Mouse (Mus musculus) ZHBTc4 (cell line): ENCODE measurements at regions not wholly inside any gene's neighbourhood (a gene's known extent, or its start where the extent isn't known, plus 50 kb on each side); places are given as distances from the start of the nearest gene placed in this dataset.

Experiments used
- DNase-seq: peaks from one replicate; pipeline ENCODE4 v3.0.0-alpha.2; 2011; ENCODE audit warnings: low read depth, low spot score

DNA sequence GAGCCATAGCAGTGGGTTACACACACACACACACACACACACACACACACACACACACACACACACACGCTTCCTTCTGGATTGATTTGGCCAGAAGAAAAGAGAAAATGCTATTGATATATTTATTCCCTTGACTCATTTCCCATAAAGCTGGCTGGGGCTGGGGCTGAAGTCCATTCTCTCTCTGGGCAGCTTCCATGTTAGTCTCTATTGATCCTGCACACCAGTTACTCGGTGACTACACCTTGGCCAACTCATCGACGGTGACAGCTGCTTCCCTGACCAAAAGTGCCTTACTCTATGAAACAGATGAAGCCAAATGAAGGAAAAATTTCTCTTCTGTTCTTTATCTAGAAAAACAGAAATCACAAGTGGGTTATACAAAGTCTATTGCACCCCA, 82.1 kb downstream of the Snx18 start:
- DNase-seq = no peak

DNA sequence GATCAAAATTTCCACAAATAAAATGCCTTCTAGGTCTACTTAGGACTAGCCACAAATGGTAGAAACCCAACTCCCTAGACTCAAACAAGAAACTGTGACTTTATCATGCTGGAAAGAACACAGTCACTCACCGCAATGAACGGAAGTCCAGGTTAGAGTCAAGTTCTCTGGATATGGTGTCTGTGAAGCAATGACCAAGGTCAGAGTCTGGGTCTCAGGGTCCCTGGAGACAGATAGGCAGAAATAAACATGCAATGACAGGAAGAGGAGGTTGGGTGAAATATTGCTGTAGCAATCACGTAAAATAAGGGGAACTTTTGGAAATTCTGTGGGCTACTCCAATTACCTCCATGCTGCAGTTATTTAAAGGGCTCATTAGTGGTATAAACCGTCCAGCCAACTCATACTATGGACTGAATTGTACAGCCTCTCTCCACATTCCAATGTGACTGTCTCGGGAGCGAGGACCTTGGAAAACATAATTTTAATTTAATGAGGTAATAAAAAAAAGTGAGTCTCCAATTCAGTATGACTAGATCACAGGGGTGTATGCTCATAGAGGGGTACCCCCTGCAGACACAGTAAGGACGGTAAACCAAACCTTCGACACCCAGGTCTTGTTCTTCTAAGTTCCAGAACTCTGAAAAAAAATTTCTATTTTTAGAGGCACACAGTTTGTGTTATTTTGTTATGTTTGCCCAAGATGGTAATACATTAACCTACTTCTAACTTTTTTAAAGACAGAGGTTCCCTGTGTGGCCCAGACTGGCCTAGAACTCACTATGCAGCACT, 83.5 kb downstream of the Snx18 start:
- no peak for DNase-seq

DNA sequence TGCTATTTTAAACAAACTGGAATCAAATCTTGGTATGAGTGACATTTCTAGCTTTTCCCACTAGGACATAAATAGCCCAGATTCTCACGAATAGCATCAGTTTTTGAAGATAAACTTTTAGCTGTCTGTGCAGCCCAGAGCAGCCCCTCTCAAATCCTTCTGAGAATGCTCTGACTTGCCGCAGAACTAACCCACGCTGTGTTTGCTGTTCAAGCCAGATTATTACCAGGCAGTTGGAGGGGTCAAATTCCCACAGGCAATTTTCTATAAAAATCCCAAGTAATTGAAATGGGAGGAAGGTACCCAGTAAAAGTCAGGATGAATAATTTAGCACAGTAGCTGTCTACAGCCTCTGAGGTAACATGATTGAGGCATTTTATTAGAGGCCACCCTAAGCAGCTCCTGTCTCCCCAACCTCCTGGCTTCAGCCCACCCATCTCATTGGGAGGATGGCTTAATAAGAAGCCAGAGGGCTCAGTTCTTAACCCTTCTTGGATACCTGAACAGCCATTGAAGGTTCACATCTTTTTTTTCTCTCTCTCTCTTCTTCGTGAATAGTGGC, 84.4 kb downstream of the Snx18 start:
- DNase-seq = no peak

DNA sequence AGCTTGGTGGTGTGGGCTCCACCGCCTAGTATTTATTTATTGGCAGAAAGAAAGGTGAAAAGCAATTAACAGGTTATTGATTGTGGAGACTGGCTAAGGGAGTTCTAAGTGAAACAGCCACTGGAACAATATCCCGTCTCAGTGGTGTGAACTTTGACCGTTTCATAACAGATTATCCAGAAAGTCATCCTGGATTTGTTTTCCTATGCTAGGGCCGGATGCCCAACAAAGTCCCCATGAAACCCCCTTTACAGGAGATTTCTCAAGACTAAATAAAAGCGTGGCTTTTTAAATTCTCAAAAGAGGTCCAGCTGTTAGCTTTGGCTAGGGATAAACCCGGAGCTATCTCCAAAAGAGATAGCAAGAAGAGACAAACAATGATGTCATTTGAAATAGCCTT, 91.4 kb downstream of the Snx18 start:
- DNase-seq = no peak

DNA sequence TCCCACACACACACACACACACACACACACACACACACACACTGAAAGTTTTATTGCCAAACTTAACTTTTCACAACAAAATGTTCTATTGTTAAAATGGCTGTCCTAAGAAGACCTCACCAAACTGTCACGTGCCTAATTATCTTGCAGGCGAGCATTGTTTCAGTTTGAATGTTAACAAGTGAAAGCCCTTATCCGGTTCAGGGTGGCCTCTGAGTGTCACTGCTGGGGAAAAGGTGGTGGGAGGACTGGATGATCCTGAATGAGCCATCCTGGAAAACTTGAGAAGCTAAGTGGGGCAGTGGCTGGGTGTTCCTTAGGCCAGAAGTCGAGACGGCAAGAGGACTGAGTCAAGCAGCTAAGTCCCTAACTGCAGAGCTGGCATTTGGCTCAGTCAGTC, 94.9 kb downstream of the Snx18 start:
- peak; percentile 52 for DNase-seq

DNA sequence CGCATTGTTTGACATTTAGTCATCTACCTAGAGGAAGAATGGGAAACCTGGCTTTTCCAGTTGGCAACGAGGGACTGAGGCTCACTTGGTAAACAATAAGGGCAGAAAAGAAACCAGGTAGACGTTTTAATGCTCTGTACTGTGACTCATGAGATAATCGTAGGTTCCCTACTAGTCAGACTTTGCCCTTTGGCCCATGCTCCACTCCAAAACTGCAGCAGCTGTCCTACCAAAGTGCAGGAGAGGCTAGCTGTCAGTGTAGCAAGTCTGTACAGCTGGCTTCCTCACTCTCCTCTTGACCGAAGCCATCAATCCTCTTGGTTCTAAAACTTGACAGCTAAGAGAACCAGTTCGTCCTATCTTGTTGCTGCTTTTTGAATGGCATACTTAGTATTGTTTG, 100.2 kb downstream of the Snx18 start:
- DNase-seq = no peak

DNA sequence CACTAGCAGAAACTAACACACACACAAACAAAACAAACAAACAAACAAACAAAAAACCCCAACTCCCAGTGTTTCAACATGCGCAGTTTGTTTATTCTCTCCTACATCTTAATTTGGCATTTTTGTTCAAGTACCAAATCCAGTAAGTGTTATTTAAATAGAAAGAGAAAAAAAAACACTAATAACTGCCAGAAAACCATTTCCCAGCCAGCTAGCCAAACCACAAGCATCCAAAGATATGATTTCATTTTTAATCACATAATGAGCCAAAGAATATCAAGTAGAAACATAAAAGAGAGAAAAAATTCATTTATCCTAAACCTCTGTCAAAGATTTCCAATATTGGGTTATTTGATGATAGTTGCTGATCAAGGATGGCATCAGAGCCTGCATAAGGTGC, 102.3 kb downstream of the Snx18 start:
- no peak for DNase-seq

DNA sequence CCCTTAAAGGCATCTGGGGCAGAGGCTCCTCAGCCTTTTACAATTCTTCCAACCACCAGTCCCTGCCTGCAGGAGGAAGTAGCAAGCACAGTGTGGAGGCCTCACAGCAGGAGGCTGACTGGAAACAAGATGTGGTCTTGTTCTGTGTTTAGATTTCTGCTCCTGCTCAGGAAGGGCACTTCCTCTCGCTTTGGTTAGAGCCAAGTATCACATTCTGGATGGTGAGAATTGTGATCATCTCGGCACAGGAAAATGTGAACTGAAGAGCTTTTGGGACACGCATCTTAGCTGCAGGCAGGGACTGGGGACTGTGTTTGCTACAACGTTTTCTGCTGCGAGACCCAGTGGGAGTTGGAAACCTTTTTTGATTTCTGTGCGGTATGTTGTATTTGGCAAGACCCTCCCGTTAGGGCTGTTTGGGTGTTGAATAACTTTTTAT, 103.2 kb downstream of the Snx18 start:
- DNase-seq = peak; percentile 67

DNA sequence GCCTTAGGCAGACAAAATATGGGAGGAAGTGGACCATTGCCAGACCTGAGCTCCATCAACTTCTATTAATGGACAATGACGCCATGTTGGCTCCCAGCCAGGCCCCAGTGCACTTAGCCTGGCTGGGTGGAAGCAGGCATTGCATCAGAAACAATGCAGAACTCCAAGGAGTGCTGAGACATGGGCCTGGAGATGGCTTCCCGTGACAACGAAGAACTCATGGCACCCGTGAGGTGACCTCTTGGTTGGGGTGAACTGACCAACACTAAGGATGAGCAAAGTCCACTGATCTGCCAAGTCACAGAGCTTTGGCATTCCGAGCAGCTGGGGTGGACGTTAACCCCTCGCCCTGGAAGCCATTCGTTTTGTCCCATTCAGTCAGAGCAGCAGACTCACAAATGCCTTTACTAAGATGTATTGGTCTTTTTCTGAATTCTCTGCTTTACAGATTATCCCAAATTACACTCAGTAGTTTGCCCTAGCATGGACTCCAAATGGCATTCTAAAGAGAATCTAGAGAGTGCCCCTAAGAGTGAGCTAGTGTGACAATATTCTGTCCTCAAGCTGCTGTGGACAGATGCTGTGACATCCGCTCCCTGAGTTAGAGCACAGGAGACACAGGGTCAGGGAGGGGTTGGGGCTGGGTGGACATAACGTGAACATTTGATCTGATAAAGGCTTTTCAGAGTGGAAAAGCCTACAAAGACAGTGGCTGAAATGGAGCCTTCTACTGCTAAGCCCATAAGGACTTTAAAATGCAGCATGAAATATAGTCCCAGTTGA, 108.8 kb downstream of the Snx18 start:
- DNase-seq = no peak

DNA sequence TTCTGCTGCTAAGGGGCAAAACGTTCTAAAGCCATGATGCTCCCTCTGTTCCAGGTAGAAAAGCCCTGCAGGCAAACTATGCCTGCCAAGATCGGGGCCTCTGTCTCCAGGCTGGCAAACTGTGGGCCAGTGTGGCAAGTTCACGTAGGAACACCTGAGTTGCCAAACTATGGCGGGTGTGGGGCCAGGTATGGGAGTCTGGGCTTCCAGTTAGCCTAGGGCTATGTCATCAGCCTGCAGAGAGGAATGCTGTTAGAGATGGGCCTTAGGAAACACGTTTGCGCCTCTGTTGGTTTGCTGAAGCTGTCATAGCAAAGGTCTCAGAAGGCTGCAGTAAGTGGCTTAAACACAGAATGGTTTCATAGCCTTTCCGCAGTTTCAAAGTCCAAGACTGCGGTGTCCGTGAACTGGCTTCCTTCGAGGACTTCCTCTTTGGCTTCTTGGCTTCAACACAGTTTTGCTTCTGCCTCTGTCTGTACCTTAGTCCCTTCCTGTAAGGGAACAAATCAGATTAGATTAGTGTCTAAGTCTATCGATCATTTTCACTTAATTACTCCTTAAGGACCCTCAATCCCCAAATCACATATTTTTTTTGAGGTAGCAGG, 110.1 kb downstream of the Snx18 start:
- DNase-seq = no peak

DNA sequence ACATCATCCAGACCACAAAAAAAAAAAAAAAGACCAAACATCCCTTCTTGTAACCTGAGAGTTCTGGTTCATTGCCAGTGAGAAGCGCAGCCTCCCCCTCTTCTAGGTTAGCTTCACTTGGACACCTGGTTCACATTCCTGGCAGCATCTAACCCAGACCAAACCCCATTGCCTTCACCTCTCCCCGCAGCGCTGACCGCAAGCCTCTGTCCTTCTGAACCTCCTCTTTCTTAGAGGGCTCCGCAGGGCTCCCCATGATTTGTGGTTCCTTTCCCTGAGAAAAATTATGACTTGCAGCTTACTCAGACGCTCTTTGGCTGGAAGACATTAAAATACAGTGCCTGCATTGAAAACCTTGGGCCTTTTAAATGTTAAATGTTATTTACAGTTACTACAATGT, 115.8 kb downstream of the Snx18 start:
- no peak for DNase-seq

DNA sequence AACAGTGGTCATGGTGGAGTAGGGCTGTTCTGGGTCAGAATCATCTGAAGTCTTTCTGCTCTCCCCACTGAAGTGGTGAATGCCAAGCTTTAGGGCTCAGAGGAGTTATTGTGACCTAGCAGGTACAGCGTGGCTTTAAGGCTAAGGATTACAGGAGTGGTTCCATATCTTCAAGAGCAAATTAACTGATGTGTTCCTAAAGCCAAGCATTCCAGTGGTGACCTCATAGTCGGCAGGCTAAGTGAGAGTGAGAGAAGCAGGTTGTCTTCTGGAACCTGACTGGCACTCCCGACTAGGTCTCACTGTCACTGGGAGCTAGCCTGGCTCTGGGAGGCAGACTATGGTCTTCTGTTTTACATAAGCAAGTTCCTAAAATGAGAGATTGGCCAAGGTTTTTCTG, 116.3 kb downstream of the Snx18 start:
- no peak for DNase-seq

DNA sequence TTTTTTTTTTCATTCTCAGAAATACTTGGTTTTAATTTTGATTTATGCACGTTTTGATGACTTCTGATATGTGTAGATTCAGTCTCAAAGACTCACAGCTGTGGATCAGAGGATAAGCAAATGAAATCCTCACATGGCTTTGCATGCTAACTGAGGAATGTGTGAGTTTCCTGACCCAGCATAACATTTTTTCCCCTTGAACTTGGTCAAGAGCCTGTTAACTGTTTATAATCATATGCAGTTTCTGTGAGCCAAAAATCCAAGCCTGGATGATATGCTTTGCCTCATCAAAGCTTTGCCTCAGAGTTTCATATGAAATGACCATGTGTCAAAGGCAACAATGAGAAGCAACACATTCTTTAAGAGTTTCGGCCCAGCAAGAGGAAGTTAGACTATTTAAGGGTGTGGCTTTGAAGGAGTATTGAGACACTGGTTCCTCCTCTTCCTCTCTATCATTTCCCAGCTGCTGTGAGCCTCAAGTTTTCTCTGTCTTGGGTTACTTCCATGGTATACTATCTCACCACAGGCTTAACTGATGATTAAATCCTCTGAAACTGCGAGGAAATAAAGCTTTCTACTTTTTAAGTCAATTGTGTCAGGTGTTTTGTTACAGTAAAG, 117.9 kb downstream of the Snx18 start:
- no peak for DNase-seq

DNA sequence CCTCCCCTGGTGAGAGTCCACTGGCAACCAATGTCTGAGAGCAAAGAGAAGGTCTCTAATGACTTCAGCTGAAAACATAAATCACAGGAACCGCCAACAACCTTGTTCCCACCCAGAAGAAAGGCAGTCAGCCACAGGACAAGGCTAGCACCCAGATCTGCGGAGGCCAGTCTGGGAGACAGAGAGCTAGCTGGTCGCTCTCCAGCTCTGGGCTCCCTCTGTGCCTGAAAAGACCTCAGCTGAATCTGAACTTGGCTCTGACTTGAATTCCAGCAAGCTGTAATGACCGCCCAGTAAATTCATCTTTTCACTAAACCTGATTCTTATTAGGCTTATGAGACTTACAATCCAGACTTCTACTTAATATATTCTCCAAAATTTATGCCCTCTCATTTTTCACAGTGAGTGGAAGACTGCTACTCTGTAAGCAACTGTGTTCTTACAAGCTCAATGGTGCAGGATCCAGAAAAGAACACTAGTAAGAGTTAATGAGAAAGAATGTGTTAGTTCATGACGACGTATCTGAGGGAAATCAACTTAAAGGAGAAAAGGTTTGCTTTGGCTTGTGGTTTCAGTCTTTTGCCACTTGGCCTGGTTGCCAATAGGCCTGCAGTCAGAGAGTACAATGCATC, 119.2 kb downstream of the Snx18 start:
- no peak for DNase-seq

DNA sequence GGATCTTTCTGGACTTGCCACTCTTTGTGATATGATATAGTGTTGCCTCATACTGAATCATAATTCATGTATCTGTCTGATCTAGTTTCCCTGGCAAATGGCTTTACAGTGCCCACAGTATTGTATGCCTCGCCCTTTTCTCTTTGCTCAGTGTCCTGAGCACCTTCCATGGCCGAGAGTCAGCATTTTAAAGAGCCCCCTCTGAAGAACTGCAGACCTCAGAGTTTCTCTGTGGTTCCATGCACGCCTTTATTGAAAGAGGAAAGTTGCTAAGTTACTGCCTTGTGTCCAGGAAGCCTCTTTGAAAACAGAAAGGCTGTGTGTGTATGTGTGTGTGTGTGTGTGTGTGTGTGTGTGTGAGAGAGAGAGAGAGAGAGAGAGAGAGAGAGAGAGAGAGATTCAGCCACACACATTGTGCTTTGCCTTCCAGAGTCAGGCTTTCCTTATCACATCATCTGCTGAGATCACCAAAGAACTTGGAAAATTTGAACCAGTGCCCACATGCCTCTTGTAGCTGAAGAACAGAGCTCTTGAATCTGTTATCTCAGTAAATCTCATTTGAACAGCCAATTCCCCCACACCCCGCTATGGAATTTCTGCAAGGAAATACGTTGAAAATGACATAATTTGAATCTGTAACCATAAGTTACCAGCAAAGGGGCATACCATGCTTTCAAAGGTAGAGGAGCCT, 122.6 kb downstream of the Snx18 start:
- no peak for DNase-seq

DNA sequence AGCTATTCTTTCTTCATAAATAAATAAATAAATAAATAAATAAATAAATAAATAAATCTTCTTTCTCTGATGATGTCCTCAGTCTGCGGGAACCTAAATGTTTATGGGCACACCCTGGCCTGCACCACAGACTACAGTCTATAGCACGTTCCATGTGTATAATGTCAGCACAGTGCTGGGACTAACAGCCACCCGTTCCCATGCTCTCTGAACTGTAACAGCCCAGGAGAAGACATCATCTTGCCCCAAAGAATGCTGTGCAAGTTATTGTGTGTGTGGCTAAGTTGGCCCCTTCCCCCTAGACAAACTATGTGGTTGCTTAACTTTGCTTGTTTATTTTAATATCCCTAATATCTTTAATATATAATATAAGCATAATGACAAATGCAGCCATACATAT, 123.2 kb downstream of the Snx18 start:
- no peak for DNase-seq

DNA sequence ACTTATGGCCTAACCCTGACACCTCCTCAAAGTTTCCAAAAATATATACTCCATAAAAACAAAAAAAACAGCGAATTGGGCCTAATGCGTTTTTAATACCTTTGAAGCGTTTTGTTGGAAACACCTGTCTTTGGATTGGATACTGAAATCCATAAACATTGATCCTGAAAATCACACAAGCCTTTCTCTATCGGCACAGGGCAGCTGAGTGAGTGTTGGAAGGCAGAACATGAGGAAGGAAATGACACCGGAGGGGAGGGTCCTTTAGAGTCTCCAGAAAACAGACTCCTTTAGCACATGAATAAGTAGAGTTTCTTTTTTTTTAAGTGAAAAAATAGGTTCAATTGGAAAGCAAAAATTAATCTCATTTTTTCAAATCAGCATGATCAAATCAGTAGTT, 123.7 kb downstream of the Snx18 start:
- no peak for DNase-seq

DNA sequence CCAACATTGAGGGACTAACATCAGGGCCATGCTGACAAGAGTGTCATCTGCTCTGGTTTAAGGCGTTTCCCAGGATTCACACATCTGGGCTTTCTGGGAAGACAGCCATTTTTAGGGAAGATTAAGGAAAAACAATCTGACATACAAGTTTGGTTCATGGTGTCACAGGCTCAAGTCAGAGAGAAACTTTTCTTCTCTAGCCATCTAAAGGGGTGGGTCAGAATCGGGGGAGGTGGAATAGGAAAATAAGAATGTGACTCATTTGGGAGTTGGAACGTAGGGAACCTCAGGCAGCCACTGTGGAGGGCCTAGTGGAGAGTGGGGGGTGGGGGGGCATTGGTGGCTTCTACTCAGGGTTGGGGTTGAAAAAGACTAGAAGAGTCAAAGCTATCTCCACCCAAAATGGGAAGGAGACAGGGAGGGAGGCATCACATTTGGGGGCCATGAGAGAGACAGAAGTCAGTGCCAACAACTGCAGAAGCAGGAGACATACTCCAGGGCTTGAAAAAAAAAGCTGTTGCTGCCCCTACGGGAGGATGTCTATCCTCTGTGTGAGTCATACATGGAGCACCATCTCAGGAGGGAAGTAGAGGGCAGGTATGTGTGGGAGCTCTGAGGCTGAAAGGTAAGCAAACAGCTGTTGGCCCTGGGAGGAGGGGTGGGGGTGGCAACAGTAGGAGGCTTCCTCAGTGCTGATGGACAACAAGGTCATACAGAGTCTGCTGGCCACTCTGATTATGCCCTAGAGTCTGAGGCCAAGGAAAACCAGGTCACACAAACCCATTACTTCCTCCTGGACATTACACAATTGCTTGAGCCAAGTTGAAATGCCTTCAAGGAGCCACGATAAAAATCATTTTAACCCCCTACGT, 128.2 kb downstream of the Snx18 start:
- DNase-seq = no peak

DNA sequence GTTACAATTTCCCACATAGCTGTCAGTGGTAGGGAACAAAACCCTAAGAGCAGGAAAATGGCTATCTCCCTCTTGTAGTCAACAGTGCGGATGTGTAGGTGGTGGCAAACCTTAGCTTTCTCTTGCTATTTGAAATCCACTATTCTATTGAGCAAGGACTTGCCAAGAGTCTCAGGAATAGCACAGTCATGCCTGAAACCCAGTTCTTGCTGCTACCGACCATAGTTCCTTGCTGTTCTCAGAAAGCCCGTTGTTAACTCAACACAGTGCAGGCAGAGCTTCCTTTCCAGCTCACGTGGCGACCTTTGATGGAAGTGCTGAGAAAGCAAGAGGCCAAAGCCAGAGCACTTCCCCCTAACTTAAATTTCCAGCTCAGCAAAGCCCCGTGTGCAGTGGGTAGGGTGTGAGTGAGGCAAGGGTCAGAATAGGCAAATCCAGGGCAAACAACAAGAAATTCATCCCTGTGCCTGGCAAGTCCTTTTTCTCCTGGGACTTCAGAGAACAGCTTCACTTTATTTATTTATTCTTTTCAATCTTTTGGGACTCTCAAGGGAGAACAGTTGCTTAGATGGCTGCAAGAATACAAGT, 131.9 kb downstream of the Snx18 start:
- DNase-seq = no peak

DNA sequence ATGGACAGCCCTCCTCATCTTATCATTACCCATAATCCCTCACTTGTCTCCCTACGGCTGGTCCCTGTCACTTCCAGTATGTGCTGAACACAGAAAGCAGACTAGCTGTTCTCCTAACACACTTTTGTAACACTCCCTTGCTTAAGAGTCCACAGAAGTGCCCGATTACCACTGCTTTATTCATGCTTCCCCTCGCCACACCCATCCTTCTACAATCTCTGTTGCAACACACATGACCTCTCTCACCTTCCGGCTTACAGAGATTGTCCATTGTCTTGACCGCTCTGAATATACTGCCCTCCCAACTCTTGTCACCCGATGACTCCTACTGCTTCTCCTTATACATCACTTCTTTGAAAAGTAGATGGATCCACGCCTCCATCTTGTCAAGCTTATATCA, 132.9 kb downstream of the Snx18 start:
- no peak for DNase-seq
